Mouse (Mus musculus): ENCODE results near the gene Trnt1. TPM values are rescaled to one million over a fixed set of nuclear protein-coding genes. Genes with fewer than 3 reads are reported as not detected.

Trnt1 gene
- polyA plus RNA-seq, 1 experiment from 2014 or later, result 71.5 TPM

DNA sequence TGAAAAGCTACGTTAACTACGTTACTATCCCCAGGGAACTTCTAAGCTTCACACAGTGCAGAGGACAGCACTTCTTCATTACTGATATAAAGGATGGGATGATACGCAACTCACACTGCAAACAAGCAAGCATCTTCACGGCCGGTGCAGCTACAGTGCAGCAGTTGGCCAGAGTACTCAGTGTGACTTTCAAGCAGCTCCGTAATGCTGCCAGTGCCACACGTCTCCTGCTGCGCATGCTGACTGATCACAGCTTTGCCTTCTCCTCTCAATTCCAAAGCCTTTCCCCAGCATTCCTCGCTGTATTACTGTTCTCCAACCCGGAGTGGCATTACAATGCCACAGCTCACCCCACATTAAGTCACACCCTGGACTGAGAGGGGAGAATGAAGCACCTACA, 24.7 kb downstream of the Trnt1 start:
- WGBS, result 95% methylated on average over 10 of the region's 10 CpGs

DNA sequence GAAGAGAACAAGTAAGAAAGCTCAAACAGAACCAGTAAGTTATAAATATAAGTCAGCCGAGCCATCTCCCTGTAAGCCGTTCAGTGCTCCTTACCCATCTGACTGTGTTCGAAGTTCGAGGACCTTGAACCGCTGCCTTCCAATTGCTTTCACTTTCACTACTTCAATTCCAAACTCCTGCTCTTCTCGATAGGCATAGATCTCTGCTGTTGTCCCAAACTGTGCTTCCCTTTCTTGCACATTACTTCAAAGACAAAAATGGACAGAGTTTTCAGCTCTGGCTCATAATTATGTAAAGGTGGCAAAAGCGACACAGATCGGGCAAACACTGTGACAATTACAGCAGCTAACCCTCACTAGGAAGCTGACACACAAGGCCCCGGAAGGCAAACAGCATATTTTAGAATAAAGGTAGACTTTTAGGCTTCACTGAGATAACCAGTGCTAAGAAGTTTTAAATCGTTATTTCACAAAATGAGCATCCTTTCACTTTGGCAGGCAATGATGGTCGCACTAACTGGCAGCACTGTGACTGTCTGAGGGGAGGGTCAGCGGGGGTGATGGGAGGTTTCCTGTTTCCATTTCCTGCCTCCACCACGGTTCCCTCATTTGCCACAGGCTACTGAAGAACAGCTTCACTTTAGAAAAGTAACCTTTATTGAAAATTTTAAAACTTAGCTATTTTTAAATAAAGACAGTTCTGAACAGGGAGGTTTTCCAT, 25.3 kb downstream of the Trnt1 start:
- no peaks in the 10 kb centered on the region for H3K9me3 ChIP-seq (replicated peaks)
- DNase-seq (ENCODE audit: low spot score), result no peak
- H3K36me3 ChIP-seq, result peaks cover 47% of the 10 kb centered on the region
- H3K4me3 ChIP-seq, result no peak overlapping the region
- no peaks in the 10 kb centered on the region for H3K27me3 ChIP-seq (ENCODE audit: low read depth, poor library complexity, severe bottlenecking)
- WGBS, result 93% methylated on average over 13 of the region's 13 CpGs
- peaks cover 11% of the 10 kb centered on the region for H3K4me1 ChIP-seq
- H3K27ac ChIP-seq (replicated peaks), result no peak overlapping the region

More for the DNA sequence above, 24.7 kb downstream of the Trnt1 start:
- Histone ChIP-seq H3K27ac (replicated peaks) (no peak overlapping the region), H3K36me3 (peaks cover 47% of the 10 kb centered on the region), H3K4me3 (no peak overlapping the region), H3K4me1 (peaks cover 4% of the 10 kb centered on the region), H3K27me3 (ENCODE audit: low read depth, poor library complexity, severe bottlenecking) (no peaks in the 10 kb centered on the region), H3K9me3 (replicated peaks) (no peaks in the 10 kb centered on the region)
- DNase-seq (ENCODE audit: low spot score), result no peak

DNA sequence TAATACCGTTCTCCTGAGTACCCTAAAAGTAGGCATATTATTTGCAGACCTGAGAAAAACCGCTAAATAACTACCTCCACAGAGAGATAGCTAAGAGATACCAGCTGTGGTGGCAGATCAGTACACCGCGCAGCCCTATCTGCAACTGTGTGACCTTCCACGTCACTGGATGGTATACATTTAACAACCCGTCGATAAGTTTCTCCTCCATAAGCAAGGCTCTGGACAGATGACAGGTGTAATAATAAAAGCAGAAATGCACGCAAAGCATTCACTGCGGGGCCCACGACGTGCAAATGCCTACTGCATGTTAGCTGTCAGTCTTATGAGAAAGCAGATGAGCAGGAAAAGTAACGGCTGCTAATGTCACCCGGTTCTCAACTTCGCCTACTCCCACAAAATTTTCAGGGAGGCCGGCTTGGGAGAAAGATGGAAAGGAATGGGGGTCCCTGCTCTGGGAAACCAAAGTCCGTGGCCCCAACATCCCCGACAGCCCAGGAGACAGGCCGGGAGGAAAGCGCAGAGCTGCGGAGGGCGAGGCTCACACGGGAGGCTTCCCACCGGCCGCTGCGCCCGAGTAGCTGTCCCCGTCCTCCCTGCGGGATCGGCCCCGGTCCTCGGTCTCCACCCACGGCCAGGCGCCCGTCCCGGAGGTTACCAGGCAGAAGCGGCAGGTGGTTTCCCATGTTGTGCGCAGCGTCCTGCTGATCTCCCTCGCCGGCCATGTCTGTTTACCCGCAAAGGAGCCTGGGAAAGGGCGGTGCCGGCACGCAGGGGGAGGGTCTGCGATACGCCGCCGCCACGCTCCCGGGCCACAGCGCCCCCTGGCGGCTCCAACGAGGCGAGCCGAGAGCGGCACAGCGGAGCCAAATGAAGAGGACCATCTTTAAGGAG, 30.7 kb downstream of the Trnt1 start, which contains the start of gene Crbn:
TSS of gene Crbn (minus strand) at position 745 of the 894 bp plus-strand sequence.
- peaks cover 17% of the 10 kb centered on the region for H3K4me1 ChIP-seq
- WGBS, result 2% methylated on average over 57 of the region's 57 CpGs
- no peaks in the 10 kb centered on the region for H3K27me3 ChIP-seq (ENCODE audit: low read depth, poor library complexity, severe bottlenecking)
- DNase-seq (ENCODE audit: low spot score), result peak; percentile 90
- peaks cover 11% of the 10 kb centered on the region for H3K36me3 ChIP-seq
- H3K4me3 ChIP-seq, result peak within 1 kb of the TSS; percentile 92
- H3K9me3 ChIP-seq (replicated peaks), result no peaks in the 10 kb centered on the region
- peak within 1 kb of the TSS; percentile 88 for H3K27ac ChIP-seq (replicated peaks)

DNA sequence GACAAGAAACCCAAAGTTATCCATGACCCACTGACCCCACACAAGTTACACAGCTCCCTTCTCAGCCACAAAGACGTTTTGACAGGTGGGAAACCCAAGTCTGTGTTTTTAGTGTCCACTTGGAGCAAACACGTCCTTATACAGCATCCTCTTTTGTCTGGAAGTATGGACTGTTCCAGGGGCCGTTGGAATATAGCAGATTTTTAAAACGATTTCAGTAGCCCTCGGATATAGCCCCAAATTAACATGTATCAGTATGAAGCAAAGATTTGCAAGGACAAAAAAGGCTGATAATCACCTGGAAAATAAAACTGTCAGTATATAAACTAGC, 31.3 kb downstream of the Trnt1 start:
- Histone ChIP-seq H3K9me3 (replicated peaks) (no peaks in the 10 kb centered on the region), H3K4me3 (peak overlapping the region; percentile 92), H3K36me3 (peaks cover 6% of the 10 kb centered on the region; the same call in 1 of the 2 replicates), H3K27me3 (ENCODE audit: low read depth, poor library complexity, severe bottlenecking) (no peaks in the 10 kb centered on the region), H3K27ac (replicated peaks) (peak overlapping the region; percentile 88; the same call in 1 of the 2 replicates), H3K4me1 (peaks cover 17% of the 10 kb centered on the region)
- 58% methylated on average over 5 of the region's 5 CpGs for WGBS
- DNase-seq (ENCODE audit: low spot score), result no peak

DNA sequence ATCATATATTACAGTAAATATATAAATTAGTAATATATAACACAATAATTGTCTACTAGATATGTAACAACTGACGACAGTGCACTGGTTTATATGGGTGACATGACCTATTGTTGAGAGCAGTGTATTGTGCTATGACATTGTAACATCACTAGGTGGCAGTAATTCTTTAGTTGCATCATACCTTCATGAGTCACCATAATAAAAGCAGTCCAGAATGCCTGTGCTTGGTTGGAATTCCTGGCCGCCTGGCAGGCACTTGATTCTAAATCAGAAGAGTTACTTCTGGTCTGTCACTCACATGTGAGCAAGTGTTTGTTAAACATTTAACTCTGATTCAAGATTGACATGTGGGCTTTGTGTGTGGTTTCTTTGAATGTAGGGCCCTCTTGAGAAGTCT, 36.0 kb downstream of the Trnt1 start:
- Histone ChIP-seq H3K4me1 (0 out of 2 replicates have a peak, but pooled peaks cover 3% of the 10 kb centered on the region), H3K27me3 (ENCODE audit: low read depth, poor library complexity, severe bottlenecking) (no peaks in the 10 kb centered on the region), H3K4me3 (no peak overlapping the region), H3K9me3 (replicated peaks) (no peaks in the 10 kb centered on the region), H3K27ac (replicated peaks) (no peak overlapping the region), H3K36me3 (no peaks in the 10 kb centered on the region)
- 49% methylated on average over 2 of the region's 2 CpGs for WGBS
- no peak for DNase-seq (ENCODE audit: low spot score)

DNA sequence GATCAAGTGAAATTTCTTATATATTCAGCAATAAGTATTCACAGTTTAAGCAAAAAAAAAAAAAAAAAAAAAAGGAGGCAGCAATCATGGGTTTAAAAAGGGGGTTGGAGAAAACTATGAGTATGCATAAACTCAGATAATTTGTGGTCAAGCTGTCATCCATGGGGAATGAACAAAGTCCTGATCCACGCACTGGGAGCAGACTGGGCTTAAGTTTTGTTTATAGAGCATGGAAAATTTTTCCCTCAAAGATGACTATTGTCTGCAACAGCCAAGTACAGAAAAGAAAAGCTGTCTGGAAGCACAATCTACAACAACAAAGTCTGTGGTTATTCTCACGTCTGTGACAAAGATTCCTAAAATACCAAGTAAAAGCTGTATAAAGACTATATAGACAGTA, 40.2 kb downstream of the Trnt1 start:
- no peaks in the 10 kb centered on the region for H3K36me3 ChIP-seq
- no peaks in the 10 kb centered on the region for H3K9me3 ChIP-seq (replicated peaks)
- H3K27me3 ChIP-seq (ENCODE audit: low read depth, poor library complexity, severe bottlenecking), result no peaks in the 10 kb centered on the region
- WGBS, result 76% methylated on average over 2 of the region's 2 CpGs
- H3K4me3 ChIP-seq, result no peak overlapping the region
- H3K27ac ChIP-seq (replicated peaks), result no peak overlapping the region
- DNase-seq (ENCODE audit: low spot score), result no peak
- no peaks in the 10 kb centered on the region for H3K4me1 ChIP-seq

DNA sequence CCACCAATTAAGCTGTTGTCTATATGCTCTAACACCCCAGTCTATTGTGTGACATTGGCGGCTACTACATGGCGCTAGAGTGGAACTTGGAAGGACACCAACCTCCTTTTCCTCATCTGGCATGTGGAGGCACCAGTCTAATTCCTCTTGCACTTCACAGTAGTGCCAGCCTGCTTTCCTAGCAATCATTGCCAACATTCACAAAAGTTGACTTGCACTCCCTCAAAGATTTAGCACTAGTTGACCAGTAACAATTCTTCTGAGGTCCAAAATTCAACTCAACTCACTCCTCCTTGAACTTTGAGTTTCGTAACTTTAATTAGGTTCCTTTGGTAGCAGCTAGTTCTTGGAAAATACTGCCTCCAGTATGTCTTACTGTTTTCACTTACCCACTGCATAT, 41.8 kb downstream of the Trnt1 start:
- no peak overlapping the region for H3K4me3 ChIP-seq
- no peaks in the 10 kb centered on the region for H3K36me3 ChIP-seq
- no peak for DNase-seq (ENCODE audit: low spot score)
- H3K9me3 ChIP-seq (replicated peaks), result no peaks in the 10 kb centered on the region
- no peaks in the 10 kb centered on the region for H3K4me1 ChIP-seq
- WGBS, result 88% methylated on average over 3 of the region's 3 CpGs
- H3K27ac ChIP-seq (replicated peaks), result no peak overlapping the region
- no peaks in the 10 kb centered on the region for H3K27me3 ChIP-seq (ENCODE audit: low read depth, poor library complexity, severe bottlenecking)

DNA sequence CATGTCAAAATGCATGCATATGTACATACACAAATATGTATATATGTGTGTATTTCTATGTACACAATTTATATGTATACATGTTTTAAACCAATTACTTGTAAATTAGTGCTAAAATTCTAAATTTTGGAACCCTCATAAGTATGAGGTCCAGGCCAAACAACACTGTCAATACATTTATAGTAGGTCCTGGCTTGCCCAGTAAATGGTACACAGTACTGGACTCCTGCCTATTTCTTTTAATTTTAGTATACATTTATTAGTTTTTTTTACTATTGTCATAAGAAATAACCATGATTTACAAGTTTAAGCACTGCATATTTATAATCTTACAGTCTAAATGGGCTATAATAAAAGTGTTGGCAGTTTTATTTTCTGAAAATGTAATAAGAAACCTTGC, 50.3 kb downstream of the Trnt1 start:
- no peak overlapping the region for H3K4me3 ChIP-seq
- no peaks in the 10 kb centered on the region for H3K36me3 ChIP-seq
- no peak overlapping the region for H3K27ac ChIP-seq (replicated peaks)
- no peaks in the 10 kb centered on the region for H3K27me3 ChIP-seq (ENCODE audit: low read depth, poor library complexity, severe bottlenecking)
- H3K9me3 ChIP-seq (replicated peaks), result no peaks in the 10 kb centered on the region
- no peak for DNase-seq (ENCODE audit: low spot score)
- no peaks in the 10 kb centered on the region for H3K4me1 ChIP-seq

DNA sequence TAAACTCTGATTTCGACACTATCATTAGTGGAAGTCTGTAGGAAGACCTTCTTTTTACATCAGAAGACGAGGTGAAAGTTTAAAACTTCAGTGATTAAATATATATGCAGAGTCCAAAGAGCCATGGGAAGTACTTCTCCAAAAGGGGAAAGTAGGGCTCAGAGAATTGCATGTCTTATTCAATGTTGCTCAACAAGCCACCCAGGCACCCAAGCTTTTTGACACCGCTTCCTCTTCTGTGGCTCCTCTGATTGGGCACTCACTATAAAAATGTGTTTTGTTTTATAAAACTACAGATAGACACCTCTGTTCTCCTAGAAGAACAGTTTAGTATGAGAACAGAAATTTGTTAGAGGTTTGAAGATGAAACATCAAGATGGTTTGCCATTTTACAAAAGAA, 51.0 kb downstream of the Trnt1 start:
- no peak for DNase-seq (ENCODE audit: low spot score)
- H3K4me1 ChIP-seq, result no peaks in the 10 kb centered on the region
- H3K4me3 ChIP-seq, result no peak overlapping the region
- H3K27ac ChIP-seq (replicated peaks), result no peak overlapping the region
- no peaks in the 10 kb centered on the region for H3K9me3 ChIP-seq (replicated peaks)
- 85% methylated on average over 3 of the region's 3 CpGs for WGBS
- no peaks in the 10 kb centered on the region for H3K36me3 ChIP-seq
- no peaks in the 10 kb centered on the region for H3K27me3 ChIP-seq (ENCODE audit: low read depth, poor library complexity, severe bottlenecking)

DNA sequence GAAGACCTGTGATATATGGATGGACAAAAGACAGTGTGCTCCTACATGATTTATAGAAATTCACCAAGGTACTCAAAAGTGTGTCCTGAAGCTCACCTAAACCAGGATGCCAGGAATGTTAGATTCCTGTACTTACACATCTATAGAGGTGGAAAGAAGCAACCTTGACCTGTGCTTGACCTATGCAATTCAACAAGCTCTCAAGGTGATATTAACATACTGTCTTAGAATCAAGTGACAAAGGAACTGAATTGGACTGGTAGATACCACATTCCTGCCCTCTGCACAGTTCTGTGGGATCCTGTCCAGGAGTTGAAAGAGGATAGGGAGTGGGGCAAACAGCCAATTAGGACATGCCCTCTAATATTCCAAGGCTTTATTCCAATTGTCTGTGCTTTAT, 51.6 kb downstream of the Trnt1 start:
- no peak for DNase-seq (ENCODE audit: low spot score)
- Histone ChIP-seq H3K27me3 (ENCODE audit: low read depth, poor library complexity, severe bottlenecking) (no peaks in the 10 kb centered on the region), H3K4me1 (no peaks in the 10 kb centered on the region), H3K9me3 (replicated peaks) (no peaks in the 10 kb centered on the region), H3K27ac (replicated peaks) (no peak overlapping the region), H3K4me3 (no peak overlapping the region), H3K36me3 (no peaks in the 10 kb centered on the region)

DNA sequence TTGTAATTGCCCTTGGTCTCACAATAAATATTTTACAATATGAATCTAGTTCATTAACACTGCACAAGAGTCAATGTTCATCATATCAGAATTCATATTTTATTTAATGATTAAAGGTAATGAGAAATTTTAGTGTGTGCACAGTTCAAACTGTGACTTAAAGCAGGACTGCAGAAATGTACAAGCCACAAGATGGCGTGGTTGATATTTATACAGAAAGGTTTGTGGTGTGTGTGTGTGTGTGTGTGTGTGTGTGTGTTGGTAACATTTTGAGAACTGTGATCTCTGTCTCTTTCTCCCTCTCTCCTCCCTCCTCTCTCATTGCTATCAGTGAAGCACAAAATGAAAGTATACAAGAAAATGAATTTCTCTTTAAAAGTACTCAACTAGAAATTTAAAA, 53.4 kb downstream of the Trnt1 start:
- no peaks in the 10 kb centered on the region for H3K9me3 ChIP-seq (replicated peaks)
- H3K36me3 ChIP-seq, result no peaks in the 10 kb centered on the region
- no peak overlapping the region for H3K27ac ChIP-seq (replicated peaks)
- no peaks in the 10 kb centered on the region for H3K27me3 ChIP-seq (ENCODE audit: low read depth, poor library complexity, severe bottlenecking)
- WGBS, result 61% methylated on average over 1 of the region's 1 CpGs
- DNase-seq (ENCODE audit: low spot score), result no peak
- no peaks in the 10 kb centered on the region for H3K4me1 ChIP-seq
- H3K4me3 ChIP-seq, result no peak overlapping the region

All from midbrain, embryonic 10.5 days (tissue).